Mouse (Mus musculus) liver, postnatal 0 days (tissue): Measurements from ENCODE around the gene Slc22a5. TPM values are rescaled to one million over a fixed set of nuclear protein-coding genes. Genes with fewer than 3 reads are reported as not detected.

Experiments used
- ATAC-seq: fragments of 200-750 bp; cut with Nextera tagmentation; 2 replicates; pipeline ENCODE4 v1.8.0; 2017; ENCODE audit warnings: mild to moderate bottlenecking, moderate library complexity
- DNase-seq: peaks from one replicate; pipeline ENCODE4 v3.0.0-alpha.2; 2016
- H3K27ac ChIP-seq: fragments of 300-500 bp; sonication (generic); 2 replicates; pipeline ENCODE4 v1.5.1; 2014; ENCODE audit warnings: antibody characterized with exemption, moderate library complexity, mild to moderate bottlenecking, low read depth
- H3K27me3 ChIP-seq: fragments of 300-500 bp; sonication (generic); 2 replicates; pipeline ENCODE4 v1.6.1; 2014; ENCODE audit warnings: low read length, control low read depth, mixed read lengths; ENCODE audit not compliant: insufficient read depth
- H3K36me3 ChIP-seq: fragments of 300-500 bp; sonication (generic); replicated peaks from 2 replicates; pipeline ENCODE4 v1.6.1; 2014; ENCODE audit warnings: mild to moderate bottlenecking, control low read depth, low read length, moderate library complexity, mixed read lengths; ENCODE audit not compliant: insufficient read depth
- H3K4me1 ChIP-seq: fragments of 300-500 bp; sonication (generic); 2 replicates; pipeline ENCODE4 v1.6.1; 2014; ENCODE audit warnings: antibody characterized with exemption, mild to moderate bottlenecking, control low read depth; ENCODE audit not compliant: insufficient read depth
- H3K4me2 ChIP-seq: fragments of 300-500 bp; sonication (generic); 2 replicates; pipeline ENCODE4 v1.6.1; 2014; ENCODE audit warnings: low read depth, mild to moderate bottlenecking, low read length, moderate library complexity, mixed read lengths
- H3K4me3 ChIP-seq: fragments of 300-500 bp; sonication (generic); 2 replicates; pipeline ENCODE4 v1.5.1; 2014; ENCODE audit warnings: low read depth, low read length
- H3K9ac ChIP-seq: fragments of 300-500 bp; sonication (generic); replicated peaks from 2 replicates; pipeline ENCODE4 v1.6.1; 2014; ENCODE audit warnings: mild to moderate bottlenecking, moderate library complexity
- H3K9me3 ChIP-seq: fragments of 300-500 bp; sonication (generic); 2 replicates; pipeline ENCODE4 v1.6.1; 2016; ENCODE audit warnings: mild to moderate bottlenecking, control low read depth, low read length, mixed read lengths
- CTCF ChIP-seq: sonication (generic); IDR thresholded peaks from 2 replicates; pipeline ENCODE4 v1.5.1; 2016; ENCODE audit warnings: antibody characterized with exemption, low read depth
- EP300 ChIP-seq: IDR thresholded peaks from 2 replicates; pipeline ENCODE4 v1.6.1; 2016; ENCODE audit warnings: antibody characterized with exemption, low read depth, mild to moderate bottlenecking
- WGBS: fragments of 180-500 bp; shearing (Covaris S2); extraction: QIAGEN DNeasy Blood & Tissue Kit; methylation state at CpG from one replicate; pipeline ENCODE4 v1.1.7; 2014; ENCODE audit not compliant: insufficient replicate concordance; 5-methylcytosine and 5-hydroxymethylcytosine counted together
- polyA plus RNA-seq: library from polyadenylated mRNA; unstranded; fragments of >200 nt; fragmentation: Nextera tagmentation; extraction: Ambion mirVana; gene quantifications from 2 replicates; pipeline ENCODE4 v1.2.1, GENCODE M21; 2015

Gene Slc22a5
- polyA plus RNA-seq, 1 experiment from 2014 or later: 7.2 TPM

- Histone ChIP-seq H3K4me2 (no peak overlapping the region), H3K27ac (peak overlapping the region; percentile 36), H3K4me3 (no peak overlapping the region), H3K4me1 (no peaks in the 10 kb centered on the region; the same call in none of the 2 replicates), H3K9me3 (no peaks in the 10 kb centered on the region), H3K9ac (no peak overlapping the region), H3K27me3 (no peaks in the 10 kb centered on the region), H3K36me3 (no peaks in the 10 kb centered on the region)
- ATAC-seq: no peak
- no peak for DNase-seq
- WGBS: 49% methylated on average over 6 of the region's 6 CpGs
- TF ChIP-seq EP300 (no peak), CTCF (no peak)
Observed at GRCm38 (mm10) chr11:53845680-53846079, 45.8 kb downstream of the Slc22a5 start.

GRCm38 (mm10) chr11:53843106-53843505 lies 48.4 kb downstream of the Slc22a5 start:
- TF ChIP-seq EP300 (no peak), CTCF (no peak)
- Histone ChIP-seq H3K9me3 (no peaks in the 10 kb centered on the region), H3K4me2 (no peak overlapping the region), H3K36me3 (no peaks in the 10 kb centered on the region), H3K9ac (no peak overlapping the region), H3K4me1 (peaks cover 12% of the 10 kb centered on the region), H3K27me3 (no peaks in the 10 kb centered on the region), H3K4me3 (no peak overlapping the region), H3K27ac (no peak overlapping the region)
- WGBS: 78% methylated on average over 10 of the region's 10 CpGs
- no peak for ATAC-seq
- no peak for DNase-seq

GRCm38 (mm10) chr11:53842161-53842581 lies 49.3 kb downstream of the Slc22a5 start:
- no peak for DNase-seq
- TF ChIP-seq EP300: no peak
- no peak for TF ChIP-seq CTCF
- 66% methylated on average over 4 of the region's 4 CpGs for WGBS

GRCm38 (mm10) chr11:53841514-53841913 lies 49.9 kb downstream of the Slc22a5 start:
- no peaks in the 10 kb centered on the region for H3K9me3 ChIP-seq
- H3K27me3 ChIP-seq: no peaks in the 10 kb centered on the region
- H3K4me3 ChIP-seq: no peak overlapping the region
- H3K27ac ChIP-seq: no peak overlapping the region
- 60% methylated on average over 12 of the region's 12 CpGs for WGBS
- no peak for DNase-seq
- ATAC-seq: no peak
- peaks cover 12% of the 10 kb centered on the region for H3K4me1 ChIP-seq
- no peak for TF ChIP-seq CTCF
- TF ChIP-seq EP300: no peak
- H3K9ac ChIP-seq: no peak overlapping the region
- H3K4me2 ChIP-seq: no peak overlapping the region
- H3K36me3 ChIP-seq: no peaks in the 10 kb centered on the region

More at GRCm38 (mm10) chr11:53842161-53842581, 49.3 kb downstream of the Slc22a5 start:
- no peaks in the 10 kb centered on the region for H3K9me3 ChIP-seq
- ATAC-seq: no peak
- no peak overlapping the region for H3K9ac ChIP-seq
- no peak overlapping the region for H3K4me2 ChIP-seq
- peaks cover 12% of the 10 kb centered on the region for H3K4me1 ChIP-seq
- H3K4me3 ChIP-seq: no peak overlapping the region
- H3K36me3 ChIP-seq: no peaks in the 10 kb centered on the region
- no peaks in the 10 kb centered on the region for H3K27me3 ChIP-seq
- no peak overlapping the region for H3K27ac ChIP-seq

DNA sequence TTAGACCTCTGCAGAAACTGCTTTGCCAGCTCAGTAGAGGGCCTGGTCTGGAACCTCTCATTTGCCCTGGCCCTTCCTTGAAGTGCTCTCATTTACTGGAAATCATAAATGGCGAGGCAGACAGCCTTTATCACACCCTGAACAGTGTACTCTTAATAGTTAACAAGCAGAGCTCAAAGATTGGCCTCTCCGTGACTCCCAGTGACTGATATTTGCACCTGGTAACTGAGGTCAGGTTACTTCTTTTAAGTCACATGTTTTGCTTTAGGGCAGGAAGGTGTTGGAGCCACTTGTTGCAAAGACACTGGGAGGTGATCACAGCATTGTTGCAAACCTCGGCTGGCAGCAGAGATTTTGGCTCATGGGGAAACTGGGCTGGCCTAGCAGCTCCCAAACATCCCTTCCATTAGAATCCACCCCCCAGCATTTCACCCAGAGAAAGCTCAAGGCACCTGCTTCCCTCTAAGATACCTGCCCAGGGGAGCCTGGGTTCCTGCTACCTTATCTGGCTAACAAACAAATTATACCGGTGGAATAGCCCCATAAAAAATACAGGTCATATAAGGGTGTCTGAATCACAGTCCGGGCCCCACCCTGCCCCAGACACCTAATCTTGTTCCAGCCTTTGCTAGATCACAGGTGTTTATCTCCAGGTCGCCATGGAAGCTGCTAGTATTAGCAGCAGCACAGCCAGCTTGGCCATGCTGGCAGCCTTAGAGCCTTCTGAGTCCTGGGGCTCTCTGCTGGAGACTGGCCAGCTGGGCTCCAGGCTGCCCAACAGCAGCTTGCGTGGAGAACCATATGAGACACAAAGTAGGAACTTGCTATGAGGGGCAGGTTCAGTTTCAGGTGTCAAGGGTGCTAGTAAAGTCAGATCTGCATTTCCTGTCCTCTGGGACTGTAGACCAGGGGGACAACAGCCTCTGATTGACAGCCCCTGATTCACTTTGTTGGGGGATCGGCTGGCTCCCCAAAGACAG lies 51.5 kb downstream of the Slc22a5 start:
- Histone ChIP-seq H3K4me3 (no peak overlapping the region), H3K27ac (no peak overlapping the region), H3K9me3 (no peaks in the 10 kb centered on the region), H3K9ac (no peak overlapping the region), H3K4me1 (peaks cover 17% of the 10 kb centered on the region), H3K4me2 (no peak overlapping the region), H3K36me3 (no peaks in the 10 kb centered on the region), H3K27me3 (no peaks in the 10 kb centered on the region)
- TF ChIP-seq EP300 (no peak), CTCF (no peak)
- 48% methylated on average over 8 of the region's 8 CpGs for WGBS
- DNase-seq: no peak
- peak; percentile 29; the same call in 1 of the 2 replicates for ATAC-seq

- H3K9me3 ChIP-seq: no peaks in the 10 kb centered on the region
- no peak overlapping the region for H3K4me2 ChIP-seq
- H3K27ac ChIP-seq: no peak overlapping the region
- no peak overlapping the region for H3K9ac ChIP-seq
- WGBS: 50% methylated on average over 6 of the region's 6 CpGs
- H3K36me3 ChIP-seq: no peaks in the 10 kb centered on the region
- TF ChIP-seq CTCF: peak; percentile 45
- no peak for TF ChIP-seq EP300
- H3K4me1 ChIP-seq: peaks cover 17% of the 10 kb centered on the region
- ATAC-seq (peak; percentile 44; the same call in 1 of the 2 replicates), DNase-seq (peak; percentile 25)
- H3K27me3 ChIP-seq: no peaks in the 10 kb centered on the region
- no peak overlapping the region for H3K4me3 ChIP-seq
Observed at GRCm38 (mm10) chr11:53839147-53839546, 52.3 kb downstream of the Slc22a5 start.
